Mouse (Mus musculus): ENCODE data around the gene Erlin1.

- no peak for TF ChIP-seq CTCF (IDR thresholded peaks at IDR 0.05; ENCODE audit: low read depth, low read length)
- no peak for TF ChIP-seq POLR2A (IDR thresholded peaks at IDR 0.05; ENCODE audit: borderline replicate concordance, low read depth, low read length)
Measured at GRCm38 (mm10) chr19:44107661-44108521, 38.3 kb upstream of the Erlin1 start.

All from bone marrow macrophage, adult 2 months (primary cell).